Mouse (Mus musculus): ENCODE measurements at regions not wholly inside any gene's neighbourhood (a gene's known extent, or its start where the extent isn't known, plus 50 kb on each side); places are given as distances from the start of the nearest gene placed in this dataset.
A peak's percentile ranks its signal among the peaks of the same experiment; 100 is the strongest.

GRCm38 (mm10) chr5:54411275-54411904 is 413.1 kb downstream of the Stim2 start:
- Histone ChIP-seq H3K36me3 (replicated peaks; ENCODE audit: control insufficient read depth, insufficient read depth, low read depth, low read length) (no peaks in the 10 kb centered on the region), H3K27ac (replicated peaks; ENCODE audit: low read depth, low read length) (no peak overlapping the region), H3K4me2 (ENCODE audit: low read depth, low read length) (no peak overlapping the region), H3K9me3 (replicated peaks; ENCODE audit: control insufficient read depth, low read length) (no peaks in the 10 kb centered on the region), H3K27me3 (ENCODE audit: control insufficient read depth, insufficient read depth, low read length) (no peaks in the 10 kb centered on the region), H3K4me1 (ENCODE audit: control insufficient read depth, insufficient read depth, low read length) (no peaks in the 10 kb centered on the region), H3K9ac (replicated peaks; ENCODE audit: low read length) (no peak overlapping the region), H3K4me3 (ENCODE audit: low read depth, low read length) (no peak overlapping the region)
- DNase-seq (ENCODE audit: low spot score) (no peak), ATAC-seq (replicated peaks; ENCODE audit: insufficient number of reproducible peaks, low FRiP score, low TSS enrichment, low read depth) (0 out of 2 replicates have a peak, but pooled peaks have one; percentile 34)
- WGBS = 60% methylated on average over 5 of the region's 5 CpGs

GRCm38 (mm10) chr5:54419811-54420470 is 421.6 kb downstream of the Stim2 start:
- Histone ChIP-seq H3K4me1 (ENCODE audit: control insufficient read depth, insufficient read depth, low read length) (no peaks in the 10 kb centered on the region), H3K27ac (replicated peaks; ENCODE audit: low read depth, low read length) (no peak overlapping the region), H3K4me3 (ENCODE audit: low read depth, low read length) (no peak overlapping the region), H3K9me3 (replicated peaks; ENCODE audit: control insufficient read depth, low read length) (no peaks in the 10 kb centered on the region), H3K27me3 (ENCODE audit: control insufficient read depth, insufficient read depth, low read length) (no peaks in the 10 kb centered on the region), H3K4me2 (ENCODE audit: low read depth, low read length) (no peak overlapping the region), H3K9ac (replicated peaks; ENCODE audit: low read length) (no peak overlapping the region), H3K36me3 (replicated peaks; ENCODE audit: control insufficient read depth, insufficient read depth, low read depth, low read length) (no peaks in the 10 kb centered on the region)
- 60% methylated on average over 5 of the region's 5 CpGs for WGBS
- ATAC-seq (replicated peaks; ENCODE audit: insufficient number of reproducible peaks, low FRiP score, low TSS enrichment, low read depth) (no peak), DNase-seq (ENCODE audit: low spot score) (no peak)

GRCm38 (mm10) chr5:54439286-54439685 is 441.0 kb downstream of the Stim2 start:
- WGBS = 86% methylated on average over 1 of the region's 1 CpGs
- H3K4me3 ChIP-seq (ENCODE audit: low read depth, low read length) = no peak overlapping the region

GRCm38 (mm10) chr5:54440794-54441447 is 442.6 kb downstream of the Stim2 start:
- Histone ChIP-seq H3K36me3 (replicated peaks; ENCODE audit: control insufficient read depth, insufficient read depth, low read depth, low read length) (no peaks in the 10 kb centered on the region), H3K4me3 (ENCODE audit: low read depth, low read length) (no peak overlapping the region), H3K4me2 (ENCODE audit: low read depth, low read length) (no peak overlapping the region), H3K9me3 (replicated peaks; ENCODE audit: control insufficient read depth, low read length) (no peaks in the 10 kb centered on the region), H3K4me1 (ENCODE audit: control insufficient read depth, insufficient read depth, low read length) (no peaks in the 10 kb centered on the region), H3K9ac (replicated peaks; ENCODE audit: low read length) (no peak overlapping the region), H3K27ac (replicated peaks; ENCODE audit: low read depth, low read length) (no peak overlapping the region), H3K27me3 (ENCODE audit: control insufficient read depth, insufficient read depth, low read length) (no peaks in the 10 kb centered on the region)
- WGBS = 60% methylated on average over 6 of the region's 6 CpGs
- ATAC-seq (replicated peaks; ENCODE audit: insufficient number of reproducible peaks, low FRiP score, low TSS enrichment, low read depth) (no peak), DNase-seq (ENCODE audit: low spot score) (no peak)

More at GRCm38 (mm10) chr5:54439286-54439685, 441.0 kb downstream of the Stim2 start:
- Histone ChIP-seq H3K9me3 (replicated peaks; ENCODE audit: control insufficient read depth, low read length) (no peaks in the 10 kb centered on the region), H3K36me3 (replicated peaks; ENCODE audit: control insufficient read depth, insufficient read depth, low read depth, low read length) (no peaks in the 10 kb centered on the region), H3K27ac (replicated peaks; ENCODE audit: low read depth, low read length) (no peak overlapping the region), H3K4me2 (ENCODE audit: low read depth, low read length) (no peak overlapping the region), H3K27me3 (ENCODE audit: control insufficient read depth, insufficient read depth, low read length) (no peaks in the 10 kb centered on the region), H3K9ac (replicated peaks; ENCODE audit: low read length) (no peak overlapping the region), H3K4me1 (ENCODE audit: control insufficient read depth, insufficient read depth, low read length) (no peaks in the 10 kb centered on the region)
- ATAC-seq (replicated peaks; ENCODE audit: insufficient number of reproducible peaks, low FRiP score, low TSS enrichment, low read depth) (no peak), DNase-seq (ENCODE audit: low spot score) (no peak)

- Histone ChIP-seq H3K4me1 (ENCODE audit: control insufficient read depth, insufficient read depth, low read length) (no peaks in the 10 kb centered on the region), H3K27me3 (ENCODE audit: control insufficient read depth, insufficient read depth, low read length) (no peaks in the 10 kb centered on the region), H3K9ac (replicated peaks; ENCODE audit: low read length) (no peak overlapping the region), H3K27ac (replicated peaks; ENCODE audit: low read depth, low read length) (no peak overlapping the region), H3K4me3 (ENCODE audit: low read depth, low read length) (no peak overlapping the region), H3K36me3 (replicated peaks; ENCODE audit: control insufficient read depth, insufficient read depth, low read depth, low read length) (no peaks in the 10 kb centered on the region), H3K9me3 (replicated peaks; ENCODE audit: control insufficient read depth, low read length) (no peaks in the 10 kb centered on the region), H3K4me2 (ENCODE audit: low read depth, low read length) (no peak overlapping the region)
- WGBS = 74% methylated on average over 4 of the region's 4 CpGs
- no peak for ATAC-seq (replicated peaks; ENCODE audit: insufficient number of reproducible peaks, low FRiP score, low TSS enrichment, low read depth)
- no peak for DNase-seq (ENCODE audit: low spot score)
These were observed 443.3 kb downstream of the Stim2 start for GRCm38 (mm10) chr5:54441598-54441997.

GRCm38 (mm10) chr5:54483916-54484315 is 485.6 kb downstream of the Stim2 start:
- Histone ChIP-seq H3K27ac (replicated peaks; ENCODE audit: low read depth, low read length) (no peak overlapping the region), H3K4me2 (ENCODE audit: low read depth, low read length) (no peak overlapping the region), H3K27me3 (ENCODE audit: control insufficient read depth, insufficient read depth, low read length) (no peaks in the 10 kb centered on the region), H3K36me3 (replicated peaks; ENCODE audit: control insufficient read depth, insufficient read depth, low read depth, low read length) (no peaks in the 10 kb centered on the region), H3K9ac (replicated peaks; ENCODE audit: low read length) (no peak overlapping the region), H3K4me1 (ENCODE audit: control insufficient read depth, insufficient read depth, low read length) (no peaks in the 10 kb centered on the region), H3K9me3 (replicated peaks; ENCODE audit: control insufficient read depth, low read length) (no peaks in the 10 kb centered on the region), H3K4me3 (ENCODE audit: low read depth, low read length) (no peak overlapping the region)
- DNase-seq (ENCODE audit: low spot score) (no peak), ATAC-seq (replicated peaks; ENCODE audit: insufficient number of reproducible peaks, low FRiP score, low TSS enrichment, low read depth) (no peak)
- WGBS = 91% methylated on average over 1 of the region's 1 CpGs

All from embryonic facial prominence, embryonic 11.5 days (tissue).